Mouse (Mus musculus): ENCODE measurements around the gene Myh11. TPM values are rescaled to one million over a fixed set of nuclear protein-coding genes. Genes with fewer than 3 reads are reported as not detected.

The Myh11 gene
- total RNA-seq (2023) = 0.27 TPM

GRCm38 (mm10) chr16:14291223-14291622 lies at the start of gene Myh11:
Gene Myh11 (minus strand): TSS chr16:14291372.

GRCm38 (mm10) chr16:14316884-14317876 lies 26.0 kb upstream of the Myh11 start, which contains the start of gene Fopnl:
Gene Fopnl (minus strand): TSS chr16:14317405.

GRCm38 (mm10) chr16:14162988-14163416 lies 128.2 kb downstream of the Myh11 start, which contains the start of the genes Nde1 and Marf1:
Gene Nde1 (plus strand): TSS chr16:14163275.
Gene Marf1 (minus strand): TSS chr16:14163351.

Other genes starting within 250 kb of the Myh11 start
- 35.1 TPM for gene Nde1, start 128.1 kb downstream of the Myh11 start, total RNA-seq (2023)
- 61.5 TPM for gene Marf1, start 128.0 kb downstream of the Myh11 start, total RNA-seq (2023)
- 43.4 TPM for gene Fopnl, start 26.0 kb upstream of the Myh11 start, total RNA-seq (2023)
- 50.8 TPM for gene Abcc1, start 70.2 kb upstream of the Myh11 start, total RNA-seq (2023)

All from CD4-positive naive resting alpha-beta T cell, adult 57 days (primary cell).